ENCODE assay signal across 24 mouse cellular contexts in genomic region chr2:77951415-77951913, GRCm38 (mm10).
"Had no signal": no experiment of that assay in that cellular context is flagged by ENCODE, and none has a peak within 500 bp of the region (broad histone marks: within the 10 kb centered on the region; RNA-seq: fewer than 3 reads in every experiment).

No protein-coding gene starts in this region.

- H3K27me3 ChIP-seq: heart, embryonic 13.5 days; heart, embryonic 15.5 days; hindbrain, embryonic 12.5 days; intestine, embryonic 15.5 days; limb, embryonic 13.5 days; limb, embryonic 15.5 days; liver, embryonic 13.5 days; liver, embryonic 15.5 days had no signal

- H3K36me3 ChIP-seq: heart, embryonic 13.5 days; heart, embryonic 15.5 days; hindbrain, embryonic 10.5 days; hindbrain, embryonic 12.5 days; intestine, embryonic 15.5 days; limb, embryonic 13.5 days; limb, embryonic 15.5 days; liver, embryonic 13.5 days; liver, embryonic 15.5 days had no signal

- H3K4me2 ChIP-seq: heart, embryonic 11.5 days; heart, embryonic 13.5 days; heart, embryonic 15.5 days; hindbrain, embryonic 12.5 days; hindbrain, embryonic 14.5 days; intestine, embryonic 15.5 days; limb, embryonic 13.5 days; limb, embryonic 15.5 days; liver, embryonic 13.5 days; liver, embryonic 15.5 days had no signal

- H3K4me3 ChIP-seq: gastrocnemius, adult 2 months; heart, adult 2 months; heart, embryonic 13.5 days; heart, embryonic 15.5 days; hindbrain, embryonic 10.5 days; hindbrain, embryonic 12.5 days; intestine, embryonic 15.5 days; limb, embryonic 13.5 days; limb, embryonic 15.5 days; liver, embryonic 13.5 days; liver, embryonic 15.5 days had no signal

- DNase-seq: gastrocnemius, adult 2 months; gastrocnemius, postnatal 10 days; gastrocnemius, postnatal 25 days; heart, adult 2 months; heart, postnatal 14 days; heart, postnatal 4 days; kidney, adult 18-20 months; kidney, adult 8-10 months; kidney, postnatal 10 days; kidney, postnatal 25 days; layer of hippocampus, adult 9-11 months; layer of hippocampus, postnatal 36 days; left cerebral cortex, postnatal 4 days; liver, embryonic 13.5 days had no signal
